Mouse (Mus musculus) layer of hippocampus, adult 9-10 months (tissue): Measurements from ENCODE around the gene Slc12a5.

Source experiments
- DNase-seq: peaks from one replicate; pipeline ENCODE4 v3.0.0; 2022; ENCODE audit warnings: low spot score

Gene Slc12a5

DNA sequence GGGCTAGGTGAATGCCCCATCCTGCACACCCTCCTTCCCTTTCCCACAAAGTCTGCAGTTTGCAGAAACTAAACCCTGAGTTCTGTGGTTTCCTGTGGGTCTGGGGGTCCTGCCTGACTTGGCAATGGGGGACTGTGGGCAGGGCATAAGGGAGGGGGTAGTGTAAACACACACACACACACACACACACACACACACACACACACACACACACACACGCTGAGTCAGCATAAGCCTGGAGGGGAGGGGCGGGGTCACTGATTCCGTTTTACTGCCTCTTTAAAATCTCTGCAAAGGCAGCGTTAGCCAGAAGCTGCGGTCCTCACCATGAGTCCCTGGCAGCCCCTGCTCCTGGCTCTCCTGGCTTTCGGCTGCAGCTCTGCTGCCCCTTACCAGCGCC is 12.7 kb upstream of the Slc12a5 start:
- no peak for DNase-seq

DNA sequence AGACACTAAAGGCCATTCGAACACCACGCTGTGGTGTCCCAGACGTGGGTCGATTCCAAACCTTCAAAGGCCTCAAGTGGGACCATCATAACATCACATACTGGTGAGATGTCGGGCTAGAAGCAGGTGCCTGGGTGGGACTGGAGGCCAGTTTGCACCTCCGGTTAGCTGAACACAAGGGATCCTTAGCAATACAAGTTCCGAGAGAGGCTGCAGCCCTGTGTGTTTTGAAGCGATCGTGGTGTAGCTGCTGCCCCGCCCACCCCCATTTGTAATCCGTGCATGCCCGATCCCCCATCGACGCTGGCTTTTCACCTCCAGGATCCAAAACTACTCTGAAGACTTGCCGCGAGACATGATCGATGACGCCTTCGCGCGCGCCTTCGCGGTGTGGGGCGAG is 11.6 kb upstream of the Slc12a5 start:
- DNase-seq: no peak

DNA sequence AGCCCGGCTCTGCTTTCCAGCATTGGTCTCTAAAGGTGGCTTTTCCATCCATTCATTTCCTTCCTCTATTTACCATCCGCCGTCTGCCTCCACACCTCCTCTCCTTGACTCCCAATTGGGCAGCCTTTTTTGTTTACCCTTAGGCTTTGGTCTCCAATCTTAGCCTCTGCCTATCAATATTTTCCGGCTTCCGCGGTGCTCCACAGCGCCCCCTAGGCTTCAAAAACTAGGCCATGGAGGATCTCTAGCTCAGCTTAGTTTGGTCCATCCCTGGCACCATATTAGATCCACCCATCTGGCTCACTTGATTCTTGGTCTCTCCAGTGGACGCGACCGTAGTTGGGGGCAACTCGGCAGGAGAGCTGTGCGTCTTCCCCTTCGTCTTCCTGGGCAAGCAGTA is 10.1 kb upstream of the Slc12a5 start:
- DNase-seq: no peak

DNA sequence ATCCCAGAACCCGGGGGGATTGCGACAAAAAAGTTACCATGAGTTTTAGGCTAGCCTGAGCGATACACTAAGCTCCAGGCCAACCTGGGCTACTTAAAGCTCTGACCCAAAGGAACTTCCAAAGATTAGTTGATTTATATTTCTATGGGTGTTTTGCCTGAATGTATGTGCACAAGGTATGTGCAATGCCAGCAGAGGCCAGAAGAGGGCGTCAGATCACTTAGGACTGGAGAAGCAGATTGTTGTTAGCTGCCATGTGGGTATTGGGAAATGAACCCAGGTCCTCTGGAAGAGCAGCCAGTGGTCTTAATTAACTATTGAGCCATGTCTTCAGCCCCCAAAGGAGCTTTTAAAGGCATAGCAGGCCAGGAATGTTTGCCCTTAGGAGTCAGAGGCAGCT is 8.9 kb upstream of the Slc12a5 start:
- DNase-seq: no peak

DNA sequence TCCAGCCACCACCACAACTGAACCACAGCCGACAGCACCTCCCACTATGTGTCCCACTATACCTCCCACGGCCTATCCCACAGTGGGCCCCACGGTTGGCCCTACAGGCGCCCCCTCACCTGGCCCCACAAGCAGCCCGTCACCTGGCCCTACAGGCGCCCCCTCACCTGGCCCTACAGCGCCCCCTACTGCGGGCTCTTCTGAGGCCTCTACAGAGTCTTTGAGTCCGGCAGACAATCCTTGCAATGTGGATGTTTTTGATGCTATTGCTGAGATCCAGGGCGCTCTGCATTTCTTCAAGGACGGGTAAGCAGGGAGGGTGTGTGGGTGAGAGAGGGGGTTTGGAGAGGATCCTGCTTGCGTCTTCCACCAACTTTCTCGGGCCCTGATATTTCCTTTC is 8.2 kb upstream of the Slc12a5 start:
- no peak for DNase-seq

DNA sequence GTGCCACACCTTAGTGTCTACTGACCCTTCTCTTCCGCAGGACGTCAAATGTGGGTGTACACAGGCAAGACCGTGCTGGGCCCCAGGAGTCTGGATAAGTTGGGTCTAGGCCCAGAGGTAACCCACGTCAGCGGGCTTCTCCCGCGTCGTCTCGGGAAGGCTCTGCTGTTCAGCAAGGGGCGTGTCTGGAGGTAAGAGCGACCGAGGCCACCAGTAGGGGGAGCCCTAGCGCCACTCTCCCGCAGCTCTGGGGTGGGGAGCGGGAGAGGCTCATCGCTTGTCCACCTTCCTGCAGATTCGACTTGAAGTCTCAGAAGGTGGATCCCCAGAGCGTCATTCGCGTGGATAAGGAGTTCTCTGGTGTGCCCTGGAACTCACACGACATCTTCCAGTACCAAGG is 7.4 kb upstream of the Slc12a5 start:
- DNase-seq: no peak

DNA sequence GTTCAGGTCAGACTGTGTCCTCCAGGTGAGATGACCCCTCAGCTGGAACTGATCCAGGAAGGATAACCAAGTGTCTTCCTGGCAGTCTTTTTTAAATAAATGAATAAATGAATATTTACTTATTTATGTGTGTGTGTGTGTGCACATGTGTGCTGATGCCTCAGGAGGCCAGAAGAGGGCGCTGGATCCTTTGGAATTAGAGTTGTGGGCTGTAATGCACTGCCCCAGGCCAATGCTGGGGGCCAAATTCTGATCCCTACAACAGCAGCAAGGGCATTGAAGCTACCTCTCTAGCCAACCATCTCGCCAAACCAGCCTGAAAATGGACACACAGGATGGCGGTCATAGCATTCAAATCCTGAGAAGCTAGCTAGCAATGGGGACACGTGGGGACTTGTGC is 4.9 kb upstream of the Slc12a5 start:
- DNase-seq: no peak

DNA sequence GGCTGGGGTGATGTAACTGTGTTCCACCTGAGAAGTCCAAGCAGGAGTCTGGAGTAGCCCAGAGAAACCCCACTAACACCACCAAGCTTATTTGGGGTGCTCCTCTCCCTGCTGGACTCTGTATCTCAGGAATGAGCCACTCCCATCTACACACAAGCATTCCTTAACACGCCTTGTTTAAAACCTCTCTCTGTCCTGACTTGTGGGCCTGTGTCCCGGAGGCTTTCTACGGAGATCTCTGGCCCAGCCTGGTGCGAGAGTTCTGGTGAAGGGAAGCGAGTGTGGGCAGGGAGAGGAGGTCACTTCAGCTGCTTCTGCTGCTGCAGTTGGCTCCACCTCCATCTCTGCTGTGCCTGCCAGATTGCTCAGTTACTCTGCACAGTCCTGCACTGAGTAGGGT is 4.4 kb upstream of the Slc12a5 start:
- no peak for DNase-seq

DNA sequence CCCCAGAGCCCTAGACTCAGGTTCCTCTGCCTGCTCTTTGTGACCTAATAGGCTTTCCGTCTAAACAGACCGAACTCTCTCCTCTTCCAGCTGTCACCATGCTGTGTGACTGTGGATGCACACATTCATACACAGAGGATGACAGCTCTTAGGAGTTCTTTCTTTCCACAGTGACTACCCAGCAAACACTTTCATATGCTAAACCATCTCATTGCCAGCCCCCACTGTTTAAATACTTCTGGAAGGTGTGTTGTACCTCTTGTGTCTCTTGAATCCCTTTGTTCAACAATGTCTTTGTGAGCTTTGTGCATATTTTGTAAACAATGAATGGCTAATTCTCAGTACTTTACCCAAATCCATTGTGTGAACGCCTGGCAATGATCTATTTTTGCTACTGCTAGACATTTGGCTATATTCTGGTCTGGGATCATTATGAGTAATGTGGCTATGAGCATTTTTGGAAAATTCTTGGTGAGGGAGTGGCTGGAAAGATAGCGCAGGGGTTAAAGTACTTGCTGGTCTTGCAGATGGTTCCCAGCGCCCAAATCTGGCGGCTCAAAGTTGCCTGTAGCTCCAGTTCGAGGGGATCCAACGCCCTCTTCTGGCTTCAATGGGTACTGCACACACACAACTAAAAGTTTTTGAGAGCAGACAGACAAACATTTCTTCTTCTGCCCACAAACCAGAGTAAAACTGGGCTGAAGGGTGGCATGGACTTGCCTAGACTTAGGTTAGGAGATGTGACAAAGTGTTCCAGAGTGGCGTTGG is 2.9 kb upstream of the Slc12a5 start:
- DNase-seq: no peak

DNA sequence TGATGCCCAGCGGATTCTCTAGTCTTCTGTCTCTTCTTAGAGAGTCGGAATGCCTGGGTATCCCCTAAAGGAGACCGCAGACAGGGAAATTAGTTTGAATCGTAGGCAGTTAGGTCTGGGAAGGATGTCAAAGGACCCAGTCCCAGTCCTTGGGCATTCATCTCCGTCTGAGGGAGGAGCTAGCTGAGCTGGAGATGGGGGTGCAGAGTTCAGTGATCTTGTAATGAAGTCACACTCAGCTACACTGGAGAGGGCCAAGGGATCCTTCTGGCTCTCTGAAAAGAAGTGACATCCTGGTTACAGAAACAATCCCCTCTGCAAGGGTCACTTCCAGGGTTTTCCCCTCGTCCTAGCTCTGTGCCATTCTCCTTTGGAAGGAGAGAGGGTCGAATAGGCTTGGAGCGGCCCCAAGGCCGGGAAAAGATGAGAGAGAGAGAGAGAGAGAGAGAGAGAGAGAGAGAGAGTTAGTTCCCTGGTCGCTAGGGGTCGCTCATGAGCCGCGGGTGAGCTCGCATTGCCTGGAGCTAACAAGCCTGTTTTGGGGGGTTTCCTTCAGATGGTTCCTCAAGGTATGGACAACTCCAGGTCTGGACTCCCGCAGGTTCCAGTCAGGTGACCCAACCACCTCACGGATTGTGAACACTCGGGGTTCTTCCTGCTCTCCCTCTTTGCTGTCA is 1.0 kb downstream of the Slc12a5 start:
- no peak for DNase-seq

DNA sequence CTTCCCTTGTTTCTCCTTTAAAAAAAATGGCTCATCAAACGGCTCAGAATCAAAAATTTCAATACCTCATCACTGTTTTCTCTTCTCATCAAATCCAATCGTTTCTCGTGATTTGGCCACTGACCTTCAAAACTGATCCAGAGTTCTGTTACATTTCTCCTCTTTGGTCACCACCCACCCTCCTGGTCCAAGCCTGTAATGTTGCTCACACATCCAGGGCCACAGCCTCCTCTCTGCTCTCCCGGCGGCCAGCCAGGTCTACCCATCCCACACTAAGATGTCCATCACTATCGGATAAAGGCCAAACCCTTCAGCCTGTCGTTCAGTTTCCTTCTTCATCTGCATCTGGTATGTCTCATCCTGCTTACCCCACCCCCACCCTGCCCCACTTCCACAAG is 1.6 kb downstream of the Slc12a5 start:
- DNase-seq: no peak

DNA sequence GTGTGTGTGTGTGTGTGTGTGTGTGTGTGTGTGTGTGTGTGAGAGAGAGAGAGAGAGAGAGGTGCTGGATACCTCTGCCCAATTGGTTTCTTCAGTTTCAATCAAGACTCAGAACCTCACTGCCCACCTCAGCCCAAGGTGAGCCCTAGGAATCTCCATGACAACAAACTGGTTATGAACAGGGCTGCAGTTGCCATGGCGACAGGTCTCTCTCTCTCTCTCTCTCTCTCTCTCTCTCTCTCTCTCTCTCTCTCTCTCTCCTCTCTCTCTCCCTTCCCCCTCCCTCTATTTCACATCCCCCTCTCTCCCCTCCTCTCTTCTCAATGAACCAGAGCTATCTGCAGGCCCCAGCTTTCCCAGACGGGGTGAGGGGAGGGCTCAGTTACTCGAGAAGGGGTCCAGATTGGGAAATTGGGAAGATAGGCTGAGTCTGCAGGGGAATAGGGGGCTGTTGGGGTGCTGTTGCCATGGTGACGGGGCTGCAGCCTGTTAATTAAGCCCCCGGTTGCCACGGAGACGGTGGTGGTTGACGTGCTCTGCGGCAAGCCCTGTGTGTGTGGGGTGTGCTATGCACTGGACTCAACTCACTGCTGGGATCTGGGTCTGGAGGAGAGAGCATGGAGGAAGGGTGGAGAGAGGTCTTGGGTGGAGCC is 3.8 kb downstream of the Slc12a5 start:
- DNase-seq: no peak

DNA sequence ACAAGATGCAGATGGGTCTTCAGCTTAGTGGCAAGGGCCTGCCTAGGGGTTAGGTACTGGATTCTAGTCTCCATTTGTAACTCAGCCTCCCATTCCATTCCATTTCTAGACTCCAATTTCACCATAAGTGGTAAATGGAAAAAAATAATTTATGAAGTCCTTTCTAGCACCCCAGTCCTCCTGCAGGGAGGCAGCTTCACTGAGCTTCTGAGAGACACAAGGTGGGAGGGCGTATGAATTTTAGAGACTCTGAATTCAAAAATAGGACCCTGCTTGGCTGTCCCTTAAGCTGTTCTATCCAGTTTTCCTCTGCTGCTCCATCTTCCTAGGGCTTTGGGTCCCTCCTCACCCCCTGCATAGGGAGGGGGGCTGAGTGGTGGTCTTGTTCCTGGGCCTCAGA is 4.4 kb downstream of the Slc12a5 start:
- DNase-seq: no peak

DNA sequence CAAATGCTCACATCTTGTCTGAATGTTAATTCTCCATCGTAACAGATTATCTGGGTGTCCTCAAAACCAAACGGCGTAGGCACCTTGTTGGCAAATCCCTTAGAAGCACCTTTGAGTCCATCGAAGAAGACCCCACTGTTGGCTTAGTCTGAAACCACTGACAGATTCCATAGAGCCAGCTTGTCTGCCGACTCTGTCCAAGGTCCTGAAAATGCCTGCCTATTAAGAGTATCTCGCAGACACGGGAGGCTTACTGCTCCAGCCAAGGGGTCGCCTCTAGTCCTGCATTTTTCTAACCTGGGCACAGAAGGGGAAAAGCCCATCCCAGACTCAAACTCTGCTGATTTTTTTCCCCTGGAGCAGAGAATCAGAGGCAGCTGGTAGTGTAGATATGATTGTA is 5.8 kb downstream of the Slc12a5 start:
- no peak for DNase-seq

DNA sequence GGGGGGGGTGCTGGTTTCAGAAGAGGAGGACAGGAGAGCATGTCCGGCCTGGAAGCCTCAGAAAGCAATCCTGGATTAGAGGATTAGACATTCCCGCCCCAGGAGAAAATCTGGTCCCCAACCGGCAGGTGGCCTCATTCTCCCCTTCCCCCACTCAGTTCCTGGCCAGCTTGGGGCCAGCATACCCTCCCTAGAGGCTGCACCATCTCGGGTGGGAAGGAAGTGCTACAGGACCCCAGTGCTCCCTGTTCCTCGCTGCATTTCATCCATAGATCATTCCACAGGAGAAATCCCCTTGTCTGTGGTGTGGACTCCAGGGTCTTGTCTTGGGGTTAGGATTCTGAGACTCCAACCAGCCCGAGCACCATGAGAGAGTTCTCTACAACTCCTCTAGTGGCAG is 6.6 kb downstream of the Slc12a5 start:
- DNase-seq: no peak

DNA sequence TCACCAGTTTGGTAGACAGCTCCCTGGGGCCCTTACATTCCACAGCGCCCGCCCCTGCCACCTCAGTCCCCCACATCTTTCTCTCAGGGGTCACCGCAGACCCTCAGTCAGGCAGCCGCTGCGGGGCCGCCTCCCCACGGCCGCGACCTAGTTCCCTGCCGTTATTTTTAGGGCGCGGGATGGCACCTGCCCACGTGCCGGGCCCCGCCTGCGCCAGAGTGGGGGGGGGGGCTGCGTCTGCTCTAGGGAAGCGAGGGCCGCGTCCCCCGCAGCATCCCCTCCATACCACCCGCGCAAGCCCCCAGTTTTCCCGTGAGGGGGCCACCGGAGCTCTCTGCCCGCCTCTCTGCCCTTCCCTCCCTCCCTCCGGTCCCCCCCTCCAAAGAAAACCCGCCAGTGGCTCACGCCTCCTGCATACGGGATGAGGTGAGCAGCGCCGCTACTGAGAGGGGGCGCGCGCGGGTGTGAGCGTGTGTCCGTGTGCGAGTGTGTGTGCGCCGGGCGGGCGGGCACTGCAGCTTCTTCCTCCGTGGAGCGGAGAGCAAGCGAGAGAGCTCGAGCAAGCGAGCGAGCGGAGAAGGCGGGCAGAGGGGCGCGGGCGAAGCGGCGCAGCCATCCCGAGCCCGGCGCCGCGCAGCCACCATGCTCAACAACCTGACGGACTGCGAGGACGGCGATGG is 7.3 kb downstream of the Slc12a5 start:
- DNase-seq: no peak

DNA sequence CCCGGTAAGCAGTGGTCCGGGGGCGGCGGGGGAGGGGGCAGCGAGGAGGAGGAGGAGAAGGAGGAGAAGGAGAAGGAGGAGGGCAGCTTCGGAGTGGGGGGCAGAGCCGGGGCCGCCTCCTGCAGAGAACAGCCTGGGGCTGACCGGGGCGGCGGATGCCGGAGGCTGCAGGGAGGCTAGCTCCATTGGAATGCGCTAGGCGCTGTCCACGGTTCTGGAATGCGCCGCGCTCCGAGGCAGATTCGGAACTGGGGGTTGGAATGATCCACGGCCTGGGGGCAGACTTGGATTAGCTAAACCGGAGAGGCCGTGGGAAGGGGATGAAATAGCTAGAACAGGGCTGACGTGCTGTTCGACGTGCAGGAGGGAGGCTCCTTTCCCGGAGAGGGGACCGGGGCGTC is 7.8 kb downstream of the Slc12a5 start:
- DNase-seq: no peak

DNA sequence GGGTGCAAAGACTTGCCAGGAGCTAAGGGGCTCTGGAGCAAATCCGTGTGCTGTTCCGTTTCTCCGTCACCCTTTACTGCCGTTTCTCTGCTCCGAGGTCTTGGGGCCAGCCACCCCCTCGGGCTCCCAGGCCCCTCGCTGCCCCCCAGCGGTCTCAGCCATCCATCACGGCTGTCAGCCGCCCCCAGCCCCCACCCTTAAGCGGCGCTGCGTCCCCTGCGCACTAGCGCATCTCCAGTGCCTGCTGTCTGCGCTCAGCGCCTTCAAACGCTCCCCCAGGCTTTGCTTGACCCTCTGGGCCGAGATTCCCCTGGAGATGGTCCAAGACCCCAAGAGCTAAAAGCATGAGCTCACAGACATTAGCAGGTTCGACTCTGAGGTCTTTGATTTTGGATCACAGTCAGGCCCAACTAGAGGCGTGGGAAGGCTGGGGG is 8.8 kb downstream of the Slc12a5 start:
- no peak for DNase-seq

DNA sequence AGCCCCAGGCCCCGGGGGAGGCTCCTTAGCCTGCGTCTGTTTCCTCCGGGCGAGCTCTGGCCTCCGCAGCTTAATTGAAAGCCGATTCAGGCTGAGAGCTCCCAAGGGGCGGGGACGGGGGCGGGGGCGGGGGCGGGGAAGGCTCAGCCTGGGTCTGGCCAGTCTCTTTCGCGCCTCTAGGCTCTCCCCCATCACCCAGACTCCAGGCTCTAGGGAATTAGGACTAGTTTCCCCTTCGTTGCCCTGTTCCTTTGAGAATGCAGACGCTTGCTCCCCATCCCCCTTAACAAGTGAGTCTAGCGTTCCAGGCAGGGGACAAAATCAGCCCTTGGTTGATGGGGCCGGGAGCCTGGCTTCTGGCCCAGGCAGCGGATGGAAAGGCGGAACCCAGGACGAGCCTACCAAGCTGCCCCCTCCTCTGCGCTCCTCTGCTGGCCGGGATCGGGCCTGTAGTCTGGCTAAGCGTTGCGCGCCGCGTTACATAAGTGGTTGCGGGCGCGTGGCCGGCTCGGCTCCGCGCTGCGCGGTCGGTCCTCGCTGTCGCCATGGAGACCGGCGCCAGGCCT is 10.1 kb downstream of the Slc12a5 start:
- DNase-seq: no peak

DNA sequence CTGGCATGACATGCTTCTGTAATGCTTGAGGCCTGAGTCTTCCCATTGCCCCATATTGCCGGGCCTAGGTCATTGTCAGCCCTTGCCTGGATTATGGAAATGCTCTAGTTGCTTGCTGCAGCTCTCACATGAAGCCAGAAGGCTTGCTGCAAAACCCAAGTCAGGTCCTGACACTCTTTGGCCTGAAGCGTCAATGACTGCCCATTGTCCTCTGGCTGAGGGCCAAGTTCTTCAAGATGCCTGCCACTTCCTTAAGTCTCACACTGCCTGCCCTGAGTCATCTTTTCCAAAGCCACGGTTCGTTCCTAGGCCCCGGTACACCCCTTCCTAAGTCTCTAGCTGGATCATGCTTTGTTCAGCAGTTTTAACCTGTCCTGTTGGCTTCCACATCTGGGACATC is 12.0 kb downstream of the Slc12a5 start:
- no peak for DNase-seq

DNA sequence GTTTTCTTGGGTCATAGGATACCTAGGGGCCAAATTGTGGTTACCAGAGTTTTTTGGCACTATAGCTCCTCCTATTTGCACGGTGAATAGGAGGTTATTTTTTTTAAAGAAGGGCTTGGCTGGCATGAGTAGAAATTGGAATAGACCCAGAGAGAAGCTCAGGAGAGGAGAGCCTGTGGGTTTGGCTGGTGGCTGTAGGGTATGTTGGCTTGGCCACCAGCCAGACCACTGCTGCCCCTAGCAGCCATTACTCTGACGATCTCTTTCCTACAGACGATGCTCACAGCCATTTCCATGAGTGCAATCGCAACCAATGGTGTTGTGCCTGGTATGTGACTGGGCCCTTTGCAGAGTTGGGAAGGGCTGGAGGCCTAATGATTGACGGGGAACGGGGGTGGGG is 15.0 kb downstream of the Slc12a5 start:
- no peak for DNase-seq

DNA sequence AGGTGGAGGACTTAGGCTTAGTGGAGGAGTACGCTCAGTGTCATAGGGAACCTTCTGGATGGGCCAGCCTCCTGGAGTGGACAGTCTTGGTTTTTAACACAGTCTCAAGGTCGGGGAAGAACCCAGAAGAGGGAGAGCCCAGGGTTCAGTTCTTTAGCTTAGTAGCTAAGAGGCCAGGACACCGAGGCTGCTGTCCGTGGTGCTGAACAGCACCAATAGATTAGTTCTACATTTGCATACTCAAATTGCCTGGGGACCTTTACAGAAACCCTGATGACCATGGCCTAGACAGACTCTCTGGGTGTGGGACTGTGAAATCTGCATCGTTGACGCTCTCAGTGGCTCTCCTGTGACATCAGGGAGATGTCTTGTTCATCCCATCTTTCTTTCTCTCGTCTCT is 19.1 kb downstream of the Slc12a5 start:
- no peak for DNase-seq

DNA sequence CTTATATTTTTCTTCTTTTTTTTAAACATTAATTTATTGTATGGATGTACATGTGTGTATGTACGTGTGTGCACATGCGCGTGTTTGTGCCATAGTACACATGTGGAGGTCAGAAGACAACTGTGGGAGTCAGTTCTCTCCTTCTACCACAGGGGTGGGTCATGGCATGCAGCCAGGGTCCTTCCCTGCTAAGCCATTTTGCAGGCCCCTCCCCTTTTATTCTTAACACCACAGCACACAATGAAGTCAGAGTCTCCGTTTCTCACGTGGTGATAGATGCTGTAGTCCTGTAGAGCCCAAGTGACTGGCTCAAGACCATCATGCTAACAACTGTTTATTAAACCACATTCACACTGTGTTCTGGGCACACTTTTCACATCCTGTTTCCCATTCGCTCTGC is 25.4 kb downstream of the Slc12a5 start:
- no peak for DNase-seq
